Mouse (Mus musculus): Measurements from ENCODE around the gene Itpkb. TPM values are rescaled to one million over a fixed set of nuclear protein-coding genes. Genes with fewer than 3 reads are reported as not detected.

The Itpkb gene
- 10 to 100 TPM; 15.9 to 17.7 TPM for total RNA-seq (2021)
- long read RNA-seq, partial matches to known transcripts, result 3 of 3 reads
- long read RNA-seq, other reads (novel, unspliced or antisense), result 0 of 3 reads

GRCm38 (mm10) chr1:180330145-180330706, at the start of gene Itpkb:
TSS of gene Itpkb (plus strand) at chr1:180330485.
- peak; percentile 44 to 53 for DNase-seq (ENCODE audit: low spot score in 2 of 2)

- no peak for DNase-seq (ENCODE audit: low spot score in 2 of 2)
These were observed 47.7 kb upstream of the Itpkb start for GRCm38 (mm10) chr1:180282581-180282980.

GRCm38 (mm10) chr1:180283813-180284768, 46.2 kb upstream of the Itpkb start:
- DNase-seq (ENCODE audit: low spot score in 2 of 2), result peak; percentile 24 to 33

GRCm38 (mm10) chr1:180286081-180286831, 44.0 kb upstream of the Itpkb start:
- no peak for DNase-seq (ENCODE audit: low spot score in 2 of 2)

DNA sequence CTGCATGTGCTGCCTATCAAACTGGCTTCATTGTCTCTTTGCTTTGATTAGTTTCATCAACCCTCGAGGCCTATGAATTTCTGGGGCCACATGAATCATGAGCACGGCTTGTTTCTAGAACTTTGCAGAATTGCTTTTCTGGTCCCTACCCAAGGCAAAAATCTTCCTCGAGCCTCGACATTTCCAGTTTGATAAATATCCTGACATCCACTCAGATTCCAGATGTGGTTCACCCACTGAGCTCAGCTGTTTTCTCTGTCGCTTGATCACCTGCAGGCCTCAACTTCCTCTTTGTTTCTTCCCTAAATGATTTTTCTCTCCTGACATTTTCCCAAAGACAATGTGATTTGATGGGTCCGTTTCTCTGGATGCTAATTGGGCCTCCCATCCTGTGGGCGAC, 42.1 kb upstream of the Itpkb start:
- DNase-seq (ENCODE audit: low spot score in 2 of 2), result no peak

- no peak for DNase-seq (ENCODE audit: low spot score in 2 of 2)
These were observed 41.3 kb upstream of the Itpkb start for GRCm38 (mm10) chr1:180288872-180289468.

GRCm38 (mm10) chr1:180289788-180290187, 40.5 kb upstream of the Itpkb start:
- no peak for DNase-seq (ENCODE audit: low spot score in 2 of 2)

- DNase-seq (ENCODE audit: low spot score in 2 of 2), result no peak
These were observed 39.9 kb upstream of the Itpkb start for GRCm38 (mm10) chr1:180290358-180290757.

- no peak for DNase-seq (ENCODE audit: low spot score in 2 of 2)
These were observed 34.2 kb upstream of the Itpkb start for GRCm38 (mm10) chr1:180296088-180296487.

DNA sequence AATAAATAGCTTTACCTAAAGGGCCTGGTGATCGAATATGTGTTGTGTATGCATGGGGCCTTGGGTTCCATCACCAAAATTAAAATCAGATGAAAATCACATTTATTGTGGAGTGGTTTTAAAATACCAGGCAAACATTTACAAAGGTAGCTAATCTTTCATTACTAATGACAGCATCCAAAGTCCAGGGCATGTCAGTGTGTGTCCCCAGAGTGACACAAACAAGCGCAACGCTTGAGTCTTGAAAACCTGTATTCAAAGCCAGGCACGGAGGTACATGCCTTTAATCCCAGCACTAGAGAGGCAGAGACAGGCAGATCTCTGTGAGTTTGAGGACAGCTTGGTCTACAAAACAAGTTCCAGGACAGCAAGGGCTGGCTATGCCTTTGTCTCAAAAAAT, 30.6 kb upstream of the Itpkb start:
- DNase-seq (ENCODE audit: low spot score in 2 of 2), result no peak

DNA sequence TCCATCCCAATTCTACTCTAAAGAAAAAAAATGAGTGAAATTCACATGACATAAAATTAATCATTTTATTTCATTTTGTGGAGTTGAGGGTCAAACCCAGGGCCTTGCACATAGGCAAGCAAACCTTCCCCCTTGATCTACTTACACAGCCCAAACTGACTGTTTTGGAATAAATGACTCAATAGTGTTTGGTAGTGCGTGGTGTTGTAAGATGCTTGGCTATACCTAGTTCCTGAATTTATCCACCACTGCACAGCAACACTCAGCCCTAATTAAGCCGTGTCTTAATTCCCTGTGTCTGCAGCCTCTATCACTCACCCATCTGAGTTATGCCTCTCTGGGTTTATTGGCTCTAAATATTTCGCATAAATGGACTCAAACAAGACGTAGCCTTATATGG, 30.0 kb upstream of the Itpkb start:
- DNase-seq (ENCODE audit: low spot score in 2 of 2), result no peak

GRCm38 (mm10) chr1:180300997-180301396, 29.3 kb upstream of the Itpkb start:
- DNase-seq (ENCODE audit: low spot score in 2 of 2), result no peak

- DNase-seq (ENCODE audit: low spot score in 2 of 2), result no peak
These were observed 27.8 kb upstream of the Itpkb start for GRCm38 (mm10) chr1:180302253-180303120.

DNA sequence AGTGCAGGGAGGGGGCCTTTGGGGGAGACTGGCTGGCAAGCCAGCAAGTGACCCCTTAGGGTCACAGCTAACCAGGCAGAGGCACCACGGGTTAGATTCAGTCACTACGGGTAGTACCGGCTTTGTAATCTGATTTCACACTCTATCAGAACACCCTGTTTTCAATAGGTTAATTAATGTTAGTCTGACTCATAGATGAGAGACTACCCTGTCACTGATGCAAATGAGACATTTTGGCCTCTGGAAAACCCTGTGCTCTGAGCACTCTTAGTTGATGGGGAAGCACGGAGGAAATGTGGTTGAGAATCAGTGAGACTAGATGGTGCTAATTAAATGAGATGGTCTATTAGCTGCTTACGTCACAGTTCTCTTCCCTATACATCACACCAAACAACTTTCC, 26.7 kb upstream of the Itpkb start:
- DNase-seq (ENCODE audit: low spot score in 2 of 2), result no peak

GRCm38 (mm10) chr1:180306889-180307288, 23.4 kb upstream of the Itpkb start:
- no peak for DNase-seq (ENCODE audit: low spot score in 2 of 2)

GRCm38 (mm10) chr1:180307661-180308060, 22.6 kb upstream of the Itpkb start:
- DNase-seq (ENCODE audit: low spot score in 2 of 2), result no peak

GRCm38 (mm10) chr1:180308897-180309296, 21.4 kb upstream of the Itpkb start:
- DNase-seq (ENCODE audit: low spot score in 2 of 2), result no peak

GRCm38 (mm10) chr1:180312286-180312685, 18.0 kb upstream of the Itpkb start:
- no peak for DNase-seq (ENCODE audit: low spot score in 2 of 2)

DNA sequence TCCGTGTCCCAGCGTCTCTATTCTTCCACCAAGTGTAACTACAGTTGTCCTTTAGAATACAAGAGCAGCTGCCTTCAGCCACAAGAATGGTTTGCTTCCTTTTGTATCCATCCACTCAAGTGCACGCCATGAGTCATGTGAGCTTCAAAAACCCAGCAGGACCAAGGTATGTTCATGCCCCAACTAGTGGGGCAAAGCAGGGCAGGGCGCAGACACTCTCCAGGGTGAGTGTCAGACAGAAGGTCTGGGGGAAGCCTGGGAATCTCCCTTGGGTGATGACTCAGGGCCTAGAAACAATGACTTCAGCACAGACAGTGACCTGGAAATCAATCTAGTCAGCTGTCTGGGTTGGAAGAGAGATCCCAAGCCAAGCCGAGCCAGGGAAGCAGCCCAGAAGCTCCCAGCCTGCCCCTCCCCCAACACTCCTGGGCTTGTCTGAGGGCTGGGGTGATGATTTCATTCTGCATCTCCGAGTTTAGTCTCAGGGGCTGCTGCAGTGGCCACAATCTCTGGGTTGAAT, 17.4 kb upstream of the Itpkb start:
- DNase-seq (ENCODE audit: low spot score in 2 of 2), result peak; percentile 45 to 64
